Mouse (Mus musculus): ENCODE results near the gene Olfr1320.

The Olfr1320 gene

GRCm38 (mm10) chrX:49672033-49672432, at the start of gene Olfr1320:
Gene Olfr1320 (plus strand): TSS chrX:49672333.
- no peak for DNase-seq (ENCODE audit: inconsistent age in 2 of 2, low spot score in 1 of 2)

GRCm38 (mm10) chrX:49627566-49627965, 44.6 kb upstream of the Olfr1320 start:
- DNase-seq (ENCODE audit: inconsistent age in 2 of 2, low spot score in 1 of 2) = no peak

- no peak for DNase-seq (ENCODE audit: inconsistent age in 2 of 2, low spot score in 1 of 2)
Observed at GRCm38 (mm10) chrX:49631195-49631594, 40.9 kb upstream of the Olfr1320 start.

- peak; percentile 11 to 16 for DNase-seq (ENCODE audit: inconsistent age in 2 of 2, low spot score in 1 of 2)
Observed at GRCm38 (mm10) chrX:49660781-49661180, 11.4 kb upstream of the Olfr1320 start.
